ENCODE assay signal across 8 mouse cellular contexts in the genomic region with DNA sequence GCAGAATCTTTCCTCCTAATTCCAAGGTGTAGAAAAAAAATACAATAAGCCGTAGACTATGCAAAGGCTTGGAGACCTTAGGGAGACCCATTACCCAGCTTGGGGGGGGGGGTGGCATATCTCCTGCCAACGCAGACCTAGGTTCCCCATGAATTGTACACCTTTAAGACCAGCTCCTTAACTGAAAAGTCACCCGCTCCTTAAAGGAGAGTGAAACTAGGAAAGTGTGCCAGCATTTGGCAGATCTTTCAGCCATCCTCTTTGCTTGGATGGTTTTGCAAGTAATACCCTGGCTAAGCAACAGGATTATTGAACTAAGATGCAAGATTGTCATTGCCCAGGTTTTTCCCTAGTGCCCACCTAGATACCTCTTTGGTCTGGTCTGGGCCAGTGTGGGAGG. TPM values are rescaled to one million over a fixed set of nuclear protein-coding genes. Genes with fewer than 3 reads are reported as not detected.
DNase-seq lines count a peak whose midpoint lies in the region; ATAC-seq and TF ChIP-seq lines count a peak whose summit lies in the region.

No protein-coding gene starts in this region.

- H3K4me1 ChIP-seq in heart, embryonic 13.5 days = peaks cover 21% of the 10 kb centered on the region
- H3K4me1 ChIP-seq in heart, postnatal 0 days (ENCODE audit: control insufficient read depth, insufficient read depth) = peaks cover 26% of the 10 kb centered on the region
- peaks cover 9% of the 10 kb centered on the region; the same call in 1 of the 2 replicates for H3K4me1 ChIP-seq in midbrain, embryonic 11.5 days (ENCODE audit: control insufficient read depth, insufficient read depth, low read length)

- ATAC-seq in heart, embryonic 13.5 days (ENCODE audit: extremely low read depth, insufficient number of reproducible peaks, low FRiP score, low TSS enrichment) = no peak
- ATAC-seq in heart, postnatal 0 days (ENCODE audit: insufficient read depth, low read depth) = no peak
- peak; percentile 15 for ATAC-seq in midbrain, embryonic 11.5 days (ENCODE audit: low FRiP score)
- no peak for ATAC-seq in erythroid progenitor cell, adult 5-6 weeks (replicated peaks; ENCODE audit: low FRiP score, poor library complexity, severe bottlenecking)

- H3K9ac ChIP-seq in heart, embryonic 13.5 days = peak overlapping the region; percentile 79
- H3K9ac ChIP-seq in heart, postnatal 0 days (replicated peaks; ENCODE audit: low read depth, low read length) = no peak overlapping the region
- peak overlapping the region; percentile 51 for H3K9ac ChIP-seq in midbrain, embryonic 11.5 days (ENCODE audit: low read length)

- H3K27ac ChIP-seq in heart, embryonic 13.5 days (replicated peaks) = 0 out of 2 replicates have a peak overlapping the region, but pooled peaks have one; percentile 44
- H3K27ac ChIP-seq in heart, postnatal 0 days (ENCODE audit: low read depth) = 0 out of 2 replicates have a peak overlapping the region, but pooled peaks have one; percentile 52
- H3K27ac ChIP-seq in midbrain, embryonic 11.5 days (ENCODE audit: low read depth, low read length) = no peak overlapping the region

- no peaks in the 10 kb centered on the region for H3K36me3 ChIP-seq in heart, embryonic 13.5 days
- H3K36me3 ChIP-seq in heart, postnatal 0 days (replicated peaks; ENCODE audit: control insufficient read depth, insufficient read depth, low read length) = no peaks in the 10 kb centered on the region
- H3K36me3 ChIP-seq in midbrain, embryonic 11.5 days (ENCODE audit: control insufficient read depth, insufficient read depth, low read length) = no peaks in the 10 kb centered on the region

- peak overlapping the region; percentile 77 for H3K4me2 ChIP-seq in heart, embryonic 13.5 days
- peak overlapping the region; percentile 71 for H3K4me2 ChIP-seq in heart, postnatal 0 days (ENCODE audit: low read depth, low read length)
- peak overlapping the region; percentile 46 for H3K4me2 ChIP-seq in midbrain, embryonic 11.5 days

- H3K9me3 ChIP-seq in heart, embryonic 13.5 days = no peaks in the 10 kb centered on the region
- H3K9me3 ChIP-seq in heart, postnatal 0 days (replicated peaks; ENCODE audit: control insufficient read depth, low read length) = no peaks in the 10 kb centered on the region
- H3K9me3 ChIP-seq in midbrain, embryonic 11.5 days (ENCODE audit: control insufficient read depth, low read length) = no peaks in the 10 kb centered on the region

- WGBS in heart, embryonic 13.5 days = 72% methylated on average over 3 of the region's 3 CpGs
- 74% methylated on average over 3 of the region's 3 CpGs for WGBS in heart, postnatal 0 days
- WGBS in midbrain, embryonic 11.5 days = 73% methylated on average over 3 of the region's 3 CpGs

- peak overlapping the region; percentile 65 for H3K4me3 ChIP-seq in heart, embryonic 13.5 days
- peak overlapping the region; percentile 57 for H3K4me3 ChIP-seq in heart, postnatal 0 days (ENCODE audit: low read depth, low read length)
- H3K4me3 ChIP-seq in midbrain, embryonic 11.5 days (ENCODE audit: low read depth, low read length) = peak overlapping the region; percentile 55

- DNase-seq in heart, adult 18-20 months = no peak
- DNase-seq in brain, adult 2 months (ENCODE audit: low read depth, low spot score) = peak; percentile 35
- no peak for DNase-seq in heart, postnatal 0 days (ENCODE audit: low spot score)
- DNase-seq in midbrain, embryonic 11.5 days (ENCODE audit: low spot score, missing footprints) = no peak
- DNase-seq in urinary bladder, postnatal 10 days (ENCODE audit: low spot score) = no peak
- DNase-seq in spleen, adult 12 weeks (ENCODE audit: low spot score) = no peak

- no peak for TF ChIP-seq EP300 in heart, postnatal 0 days (IDR thresholded peaks at IDR 0.05; ENCODE audit: low read depth)

- 0 out of 2 replicates have a peak, but pooled peaks cover 3% of the 10 kb centered on the region for H3K27me3 ChIP-seq in heart, embryonic 13.5 days (replicated peaks)
- H3K27me3 ChIP-seq in heart, postnatal 0 days (ENCODE audit: control insufficient read depth, insufficient read depth, low read length) = no peaks in the 10 kb centered on the region
- H3K27me3 ChIP-seq in midbrain, embryonic 11.5 days (ENCODE audit: control insufficient read depth, insufficient read depth, low read length) = no peaks in the 10 kb centered on the region

- TF ChIP-seq CTCF in heart, postnatal 0 days (IDR thresholded peaks at IDR 0.05; ENCODE audit: low read depth) = no peak

RNA-seq across cellular contexts. Expression of a gene that starts 0.6 kb away (rescaled TPM):
- polyA plus RNA-seq in heart, embryonic 13.5 days (2015; fragmentation: Nextera tagmentation; extraction: Ambion mirVana) = 0.11 TPM in 1 of 2 replicates, not detected in the other
- under 1 TPM; 0.51 to 0.92 TPM for total RNA-seq in heart, adult 18-20 months (2021)
- 0.31 and 0.42 TPM in 2 replicates for total RNA-seq in heart, postnatal 0 days (2014; rRNA removed; ENCODE audit: low replicate concordance)
- polyA plus RNA-seq in heart, postnatal 0 days (2015; fragmentation: Nextera tagmentation; extraction: Ambion mirVana) = 0.08 TPM in 1 of 2 replicates, not detected in the other
- 0.33 and 0.63 TPM in 2 replicates for polyA plus RNA-seq in midbrain, embryonic 11.5 days (2014; fragmentation: Nextera tagmentation; extraction: Ambion mirVana)
- total RNA-seq in erythroid progenitor cell, adult 5-6 weeks (2015; ENCODE audit: low replicate concordance) = not detected in 2 replicates
- not detected in 2 replicates for total RNA-seq in erythroid progenitor cell, adult 5-6 weeks (2017; ENCODE audit: low replicate concordance)

RNA-seq across cellular contexts. Expression of a gene that starts 1.0 kb away (rescaled TPM):
- 2.3 and 3.3 TPM in 2 replicates for polyA plus RNA-seq in heart, embryonic 13.5 days (2015; fragmentation: Nextera tagmentation; extraction: Ambion mirVana)
- 10 to 100 TPM; 13.6 to 16.2 TPM for total RNA-seq in heart, adult 18-20 months (2021)
- 1.9 and 2.9 TPM in 2 replicates for total RNA-seq in heart, postnatal 0 days (2014; rRNA removed; ENCODE audit: low replicate concordance)
- polyA plus RNA-seq in heart, postnatal 0 days (2015; fragmentation: Nextera tagmentation; extraction: Ambion mirVana) = 3.9 and 5.0 TPM in 2 replicates
- 6.8 and 9.8 TPM in 2 replicates for polyA plus RNA-seq in midbrain, embryonic 11.5 days (2014; fragmentation: Nextera tagmentation; extraction: Ambion mirVana)
- not detected in 2 replicates for total RNA-seq in erythroid progenitor cell, adult 5-6 weeks (2015; ENCODE audit: low replicate concordance)
- 0.64 and 8.5 TPM in 2 replicates for total RNA-seq in erythroid progenitor cell, adult 5-6 weeks (2017; ENCODE audit: low replicate concordance)

RNA-seq across cellular contexts. Expression of a gene that starts 34.5 kb away (rescaled TPM):
- 7.3 and 8.0 TPM in 2 replicates for polyA plus RNA-seq in heart, embryonic 13.5 days (2015; fragmentation: Nextera tagmentation; extraction: Ambion mirVana)
- total RNA-seq in heart, adult 18-20 months (2021) = 10 to 100 TPM in 1 of 2 experiments, 1 to 10 TPM in 1; 8.8 to 11.3 TPM
- total RNA-seq in heart, postnatal 0 days (2014; rRNA removed; ENCODE audit: low replicate concordance) = 9.0 and 9.4 TPM in 2 replicates
- 6.0 and 7.4 TPM in 2 replicates for polyA plus RNA-seq in heart, postnatal 0 days (2015; fragmentation: Nextera tagmentation; extraction: Ambion mirVana)
- 2.6 and 3.3 TPM in 2 replicates for polyA plus RNA-seq in midbrain, embryonic 11.5 days (2014; fragmentation: Nextera tagmentation; extraction: Ambion mirVana)
- 2.5 TPM in 1 of 2 replicates, not detected in the other for total RNA-seq in erythroid progenitor cell, adult 5-6 weeks (2015; ENCODE audit: low replicate concordance)
- total RNA-seq in erythroid progenitor cell, adult 5-6 weeks (2017; ENCODE audit: low replicate concordance) = 0.26 TPM in 1 of 2 replicates, not detected in the other
